Mouse (Mus musculus) left cerebral cortex, postnatal 14 days (tissue): ENCODE measurements around the gene Rbm25. TPM values are rescaled to one million over a fixed set of nuclear protein-coding genes. Genes with fewer than 3 reads are reported as not detected.

Experiments
- DNase-seq, 2 experiments: peaks; one replicate each; pipeline ENCODE4 v3.0.0; 2021 to 2022; ENCODE audit warnings: low spot score in 2 of 2, mixed read lengths in 1 of 2
- intact Hi-C: fragments of 180-260 bp; cut with DNase I; formaldehyde crosslinking; loops from one replicate; pipeline ENCODE4 v1.15.1; 2025
- total RNA-seq, 2 experiments: library from RNA; stranded (reverse); gene quantifications; 2 replicates each; pipeline ENCODE4 v1.2.3; 2021

Rbm25 gene
- total RNA-seq, 2 experiments from 2014 or later: 114 to 119 TPM

GRCm38 (mm10) chr12:83632680-83633025 is 1.6 kb downstream of the Rbm25 start:
- intact Hi-C loops: no loop called here
- peak; percentile 25 to 41 for DNase-seq

GRCm38 (mm10) chr12:83633807-83634206 is 2.8 kb downstream of the Rbm25 start:
- intact Hi-C loops: no loop called here
- DNase-seq: no peak

GRCm38 (mm10) chr12:83641233-83641632 is 10.2 kb downstream of the Rbm25 start:
- intact Hi-C loops: loop anchor here (10.0 kb wide), 1 partner anchor 46 kb away; the partner anchor contains the start of gene Zfyve1
- no peak for DNase-seq

GRCm38 (mm10) chr12:83643116-83643515 is 12.1 kb downstream of the Rbm25 start:
- no peak for DNase-seq
- intact Hi-C loops: loop anchor here (10.0 kb wide), 1 partner anchor 48 kb away; the partner anchor contains the start of gene Zfyve1

DNA sequence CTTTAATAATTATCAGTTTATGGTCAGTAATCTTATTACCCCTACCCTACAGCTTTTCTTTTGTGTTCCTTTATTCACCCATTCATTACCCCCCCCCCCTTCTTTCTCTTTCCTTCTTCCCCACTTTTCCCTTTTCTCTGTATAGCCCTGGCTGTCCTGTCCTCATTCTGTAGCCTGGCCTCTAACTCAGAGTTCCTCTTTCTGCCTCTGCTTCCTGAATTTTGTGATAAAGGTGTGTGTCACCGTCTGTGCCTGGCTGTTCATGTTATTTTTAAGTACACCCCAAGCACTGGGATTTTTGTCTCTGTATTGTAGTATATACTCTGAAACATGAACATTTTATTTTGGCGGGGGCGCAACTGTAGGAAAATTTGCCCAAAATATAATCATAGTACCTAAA is 19.3 kb downstream of the Rbm25 start:
- intact Hi-C loops: no loop called here
- no peak for DNase-seq

- DNase-seq: no peak
- intact Hi-C loops: no loop called here
Observed at GRCm38 (mm10) chr12:83651414-83651813, 20.4 kb downstream of the Rbm25 start.

DNA sequence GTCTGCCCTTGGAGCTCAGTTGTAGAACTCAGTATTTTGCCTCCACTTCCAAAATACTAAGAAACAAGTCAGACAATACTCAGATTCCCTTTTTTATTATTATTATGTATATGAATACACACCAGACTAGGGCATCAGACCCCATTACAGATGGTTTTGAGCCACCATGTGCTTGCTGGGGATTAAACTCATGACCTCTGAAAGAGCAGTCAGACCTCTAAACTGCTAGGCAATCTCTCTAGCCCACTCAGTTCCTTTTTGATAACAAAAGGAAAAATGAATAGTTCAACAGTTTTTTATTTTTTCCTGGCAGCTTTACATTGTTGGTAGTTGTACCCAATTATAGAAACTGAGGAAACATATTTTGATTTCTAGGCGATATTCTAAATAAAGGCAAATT is 54.4 kb downstream of the Rbm25 start:
- intact Hi-C loops: no loop called here
- DNase-seq: no peak

- DNase-seq: no peak
- intact Hi-C loops: no loop called here
Observed at GRCm38 (mm10) chr12:83686575-83687350, 55.7 kb downstream of the Rbm25 start.

DNA sequence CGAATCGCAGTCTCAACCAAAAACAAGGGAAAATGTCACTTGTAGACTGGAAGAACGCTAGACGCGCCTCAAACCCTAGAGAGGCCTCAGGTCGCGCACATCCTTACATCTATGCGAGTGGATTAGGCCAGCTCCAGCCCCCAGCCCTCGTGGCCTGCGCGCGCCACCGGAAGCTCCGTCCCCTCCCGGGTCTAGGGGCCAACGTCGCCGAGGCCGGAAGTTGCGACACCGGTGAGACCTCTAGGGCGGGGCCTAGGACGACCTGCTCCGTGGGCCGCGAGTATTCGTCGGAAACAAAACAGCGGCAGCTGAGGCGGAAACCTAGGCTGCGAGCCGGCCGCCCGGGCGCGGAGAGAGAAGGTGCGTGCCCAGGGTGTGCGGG is 56.9 kb downstream of the Rbm25 start, which contains the start of gene Psen1:
TSS of gene Psen1 (plus strand) at position 219 of the 382 bp plus-strand sequence.
- DNase-seq: peak; percentile 92 to 93
- intact Hi-C loops: no loop called here

- intact Hi-C loops: no loop called here
- peak; percentile 55 to 65 for DNase-seq
Observed at GRCm38 (mm10) chr12:83688316-83689086, 57.5 kb downstream of the Rbm25 start.

DNA sequence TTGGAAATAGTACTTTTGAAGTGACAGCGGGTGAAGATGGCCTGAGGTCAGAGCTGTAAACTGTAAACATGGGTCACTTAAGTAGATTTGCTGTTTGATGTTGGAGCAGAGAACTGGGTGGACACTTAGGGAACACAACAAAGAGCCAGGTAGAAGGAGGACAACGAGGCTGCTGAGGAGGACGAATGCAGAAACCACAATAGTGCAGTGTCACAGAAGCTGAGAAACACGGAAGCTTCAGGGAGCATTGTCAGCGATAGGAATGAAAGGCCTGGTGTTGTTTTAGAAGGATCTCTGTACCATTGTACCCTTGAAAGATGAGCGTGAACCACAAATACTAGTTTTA is 58.0 kb downstream of the Rbm25 start:
- DNase-seq: no peak
- intact Hi-C loops: no loop called here

- DNase-seq: no peak
- intact Hi-C loops: no loop called here
Observed at GRCm38 (mm10) chr12:83694011-83694410, 63.0 kb downstream of the Rbm25 start.

GRCm38 (mm10) chr12:83694669-83695068 is 63.6 kb downstream of the Rbm25 start:
- intact Hi-C loops: no loop called here
- DNase-seq: no peak

DNA sequence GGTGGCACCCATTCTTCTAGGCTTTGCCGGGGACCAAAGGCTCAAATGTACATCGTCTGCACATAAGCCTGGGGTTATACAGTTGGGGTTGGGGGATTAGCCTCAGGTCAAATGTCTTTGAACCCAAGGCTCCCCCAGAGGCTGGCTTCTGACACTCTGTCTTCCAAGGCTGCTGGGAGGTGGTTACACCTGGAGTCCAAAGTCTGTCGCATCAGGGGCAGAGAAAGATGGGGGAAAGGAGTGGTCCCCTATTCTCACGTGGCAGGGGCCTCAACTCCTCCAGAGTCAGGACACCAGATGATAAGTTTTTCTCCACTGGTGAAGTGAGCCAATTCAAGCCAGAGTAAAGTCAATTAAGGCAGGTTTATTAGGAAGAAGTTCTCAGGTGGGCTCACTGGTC is 67.6 kb downstream of the Rbm25 start:
- no peak for DNase-seq
- intact Hi-C loops: no loop called here

GRCm38 (mm10) chr12:83701608-83702007 is 70.6 kb downstream of the Rbm25 start:
- intact Hi-C loops: no loop called here
- no peak for DNase-seq

GRCm38 (mm10) chr12:83702796-83703195 is 71.8 kb downstream of the Rbm25 start:
- intact Hi-C loops: no loop called here
- DNase-seq: no peak

DNA sequence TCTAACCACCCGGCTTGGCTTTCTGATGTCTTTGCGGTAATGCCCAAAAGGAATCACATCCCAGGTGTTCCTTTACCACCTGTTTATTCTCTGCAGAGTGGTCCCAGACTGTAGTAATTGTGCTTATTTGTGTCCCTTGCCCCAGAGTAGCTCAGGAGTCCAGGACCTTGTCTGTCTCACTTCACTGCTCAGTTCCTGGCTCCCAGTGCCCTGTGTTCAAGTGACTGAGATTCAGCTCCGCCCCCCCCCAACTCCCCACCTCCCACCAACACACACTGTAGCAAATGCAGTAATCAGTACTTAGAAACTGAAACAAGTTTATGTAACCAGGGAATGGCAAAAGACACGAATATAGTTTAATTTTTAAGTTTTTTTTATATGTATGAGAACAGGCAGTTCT is 75.9 kb downstream of the Rbm25 start:
- no peak for DNase-seq
- intact Hi-C loops: no loop called here

DNA sequence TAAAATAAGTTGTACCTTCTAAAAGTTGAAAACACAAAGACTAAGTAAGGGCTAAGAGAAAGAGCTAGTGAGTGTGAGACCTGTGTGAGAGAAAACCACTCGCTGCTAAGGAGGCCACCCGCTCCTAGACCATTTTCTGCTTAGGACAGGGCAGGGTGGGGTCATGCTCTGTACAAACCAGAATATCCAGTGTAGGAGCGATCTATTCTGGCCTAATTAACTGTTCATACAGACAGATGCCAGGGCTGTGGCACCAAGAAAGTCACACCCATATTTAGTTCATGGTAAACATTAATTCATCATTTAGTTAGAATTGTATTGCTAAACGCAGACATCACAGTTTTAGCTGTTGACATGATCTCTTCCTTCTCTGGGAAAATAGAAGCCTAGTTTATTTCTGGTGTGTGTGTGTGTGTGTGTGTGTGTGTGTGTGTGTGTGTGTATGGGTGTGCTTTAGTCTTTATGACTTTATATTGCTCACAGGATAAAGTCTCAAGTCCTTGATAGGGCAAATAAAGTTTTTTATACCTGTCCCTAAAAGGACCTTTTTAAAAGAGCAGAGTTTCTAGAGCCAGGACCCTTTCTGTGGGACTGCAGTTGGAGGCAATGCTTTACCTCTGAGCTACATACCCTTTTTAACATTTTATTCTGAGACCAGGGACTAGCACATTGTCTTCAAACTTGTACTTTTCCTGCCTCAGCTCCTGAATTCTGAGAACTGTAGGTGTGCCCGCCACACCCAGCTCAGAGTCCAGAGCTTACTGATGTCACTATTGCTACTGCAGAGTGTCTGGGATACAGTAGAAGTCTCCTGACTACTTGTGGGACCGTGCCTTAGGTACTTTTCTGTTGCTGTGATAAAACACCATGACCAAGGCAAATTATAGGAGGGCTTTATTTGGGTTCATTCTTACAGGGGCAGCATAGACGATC is 77.4 kb downstream of the Rbm25 start:
- intact Hi-C loops: no loop called here

DNA sequence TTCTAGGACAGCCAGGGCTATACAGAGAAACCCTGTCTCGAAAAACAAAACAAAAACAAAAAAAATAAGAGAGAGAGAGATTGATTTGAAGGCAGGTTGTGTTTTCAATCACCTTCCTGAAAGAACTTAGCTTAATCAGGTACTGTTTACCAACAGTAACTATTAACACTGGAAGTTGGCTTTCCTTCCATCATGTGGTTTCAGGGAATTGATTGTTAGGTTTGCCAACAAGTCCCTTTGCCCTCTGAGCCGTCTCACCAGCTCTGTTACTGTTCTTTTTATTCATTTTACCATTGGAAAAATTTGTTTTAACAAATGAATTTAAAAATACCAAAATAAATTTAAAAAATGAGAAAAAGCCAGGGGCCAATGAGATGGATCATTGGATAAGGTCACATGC is 78.9 kb downstream of the Rbm25 start:
- no peak for DNase-seq
- intact Hi-C loops: loop anchor here (10.0 kb wide), 2 partner anchors 245 to 345 kb away; partner anchors contain the start of genes Acot3 and Riox1

More for the DNA sequence above, 77.4 kb downstream of the Rbm25 start:
- DNase-seq: no peak

DNA sequence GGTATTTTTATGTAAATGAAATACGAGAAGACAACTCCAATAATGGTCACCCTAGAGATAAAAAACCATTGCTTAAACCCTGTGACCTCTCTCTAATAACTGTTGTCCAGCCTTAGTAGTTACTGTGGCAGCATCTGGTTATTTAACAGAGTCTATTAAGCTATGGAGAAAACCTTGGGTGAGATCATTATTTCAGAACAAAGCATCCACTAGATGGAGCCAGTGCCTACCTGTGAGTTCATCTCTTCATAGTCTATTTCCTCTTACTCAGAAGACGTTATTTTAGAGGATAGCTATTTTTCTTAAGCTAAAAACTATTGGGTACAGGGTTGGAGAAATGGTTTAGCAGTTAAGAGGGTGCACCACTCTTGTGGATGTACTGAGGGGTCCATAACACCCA is 82.7 kb downstream of the Rbm25 start:
- intact Hi-C loops: loop anchor here (2.0 to 10.0 kb wide), 3 partner anchors 57 to 341 kb away; partner anchors contain the start of genes Acot3 and Riox1
- DNase-seq: peak; percentile 77 to 89
